In the genomic region with DNA sequence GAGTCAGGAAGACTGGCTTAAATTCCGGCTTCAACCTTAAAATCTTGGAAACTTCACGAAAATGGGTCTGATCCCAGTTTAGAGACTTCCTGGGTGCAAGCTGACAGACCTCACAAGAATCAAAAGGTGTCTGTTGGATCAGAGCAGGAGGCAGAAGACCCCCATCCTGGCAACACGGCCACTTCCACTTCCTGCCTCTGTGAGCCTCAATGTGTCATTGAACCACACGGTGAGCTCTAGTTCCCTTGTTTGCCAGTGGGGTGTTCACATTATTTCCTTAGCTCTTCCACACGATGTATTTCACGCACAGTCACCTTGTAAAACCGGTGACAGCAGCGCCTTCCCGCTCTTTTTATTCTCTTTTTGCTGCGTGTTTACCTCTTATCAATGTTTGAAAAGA, we compare ENCODE assay signal across 14 mouse cellular contexts.
"Had no signal": no experiment of that assay in that cellular context is flagged by ENCODE, and none has a peak within 500 bp of the region (broad histone marks: within the 10 kb centered on the region; RNA-seq: fewer than 3 reads in every experiment).

No protein-coding gene starts in this region.

- H3K4me2 ChIP-seq: limb, embryonic 13.5 days; liver, embryonic 13.5 days; midbrain, embryonic 11.5 days; midbrain, embryonic 15.5 days; neural tube, embryonic 12.5 days had no signal

- H3K27me3 ChIP-seq: liver, embryonic 13.5 days; megakaryocyte, embryonic 14.5 days; midbrain, embryonic 15.5 days; neural tube, embryonic 12.5 days had no signal

- H3K9ac ChIP-seq: limb, embryonic 13.5 days; liver, embryonic 13.5 days; midbrain, embryonic 15.5 days; neural tube, embryonic 12.5 days had no signal

- H3K9me3 ChIP-seq: limb, embryonic 13.5 days; liver, embryonic 13.5 days; megakaryocyte, embryonic 14.5 days; midbrain, embryonic 15.5 days; neural tube, embryonic 12.5 days had no signal

- H3K4me3 ChIP-seq: limb, embryonic 13.5 days; liver, embryonic 13.5 days; megakaryocyte, embryonic 14.5 days; midbrain, embryonic 15.5 days; neural tube, embryonic 12.5 days had no signal

- ATAC-seq: inflammation-experienced regulatory T-cells, adult 6 months; intestine, postnatal 0 days; midbrain, embryonic 15.5 days had no signal

- H3K27ac ChIP-seq: limb, embryonic 13.5 days; liver, embryonic 13.5 days; midbrain, embryonic 15.5 days; neural tube, embryonic 12.5 days had no signal

- DNase-seq: kidney, adult 8-10 months; kidney, postnatal 25 days; layer of hippocampus, adult 9-11 months; liver, embryonic 13.5 days; lung, adult 18-20 months; right cerebral cortex, postnatal 4 days; spleen, adult 18-20 months had no signal

- H3K36me3 ChIP-seq: limb, embryonic 13.5 days; liver, embryonic 13.5 days; midbrain, embryonic 15.5 days; neural tube, embryonic 12.5 days had no signal
